Mouse (Mus musculus) adrenal gland, adult 8-10 months (tissue): ENCODE measurements around the gene Oxa1l. TPM values are rescaled to one million over a fixed set of nuclear protein-coding genes. Genes with fewer than 3 reads are reported as not detected.
"Not testable (repeated sequence)": the region's sequence is repeated elsewhere in the genome, so short reads cannot be mapped to it uniquely, and the experiment has no call there.

Experiments used
- DNase-seq: peaks from one replicate; pipeline ENCODE4 v3.0.0; 2022
- total RNA-seq, 4 experiments: library from RNA; stranded (reverse); gene quantifications; 2 replicates each; pipeline ENCODE4 v1.2.4; 2022

Oxa1l gene
- total RNA-seq: 100 to 1,000 TPM in 1 of 4 experiments, 10 to 100 TPM in 3; 88.8 to 106 (median 90.6) TPM

GRCm38 (mm10) chr14:54360577-54361340 is at the start of gene Oxa1l:
Gene Oxa1l, plus strand, starts transcription at chr14:54360834.
- peak; percentile 92 for DNase-seq

- no peak for DNase-seq
These were observed 48.9 kb upstream of the Oxa1l start for GRCm38 (mm10) chr14:54311763-54312162.

GRCm38 (mm10) chr14:54321556-54322376 is 38.9 kb upstream of the Oxa1l start:
- peak; percentile 24 for DNase-seq

GRCm38 (mm10) chr14:54324486-54324885 is 36.1 kb upstream of the Oxa1l start:
- no peak for DNase-seq

- DNase-seq: no peak
These were observed 32.1 kb upstream of the Oxa1l start for GRCm38 (mm10) chr14:54328548-54328947.

- DNase-seq: no peak
These were observed 31.4 kb upstream of the Oxa1l start for GRCm38 (mm10) chr14:54329201-54329600.

- DNase-seq: no peak
These were observed 29.5 kb upstream of the Oxa1l start for GRCm38 (mm10) chr14:54331178-54331577.

GRCm38 (mm10) chr14:54332176-54333074 is 28.2 kb upstream of the Oxa1l start:
- no peak for DNase-seq

GRCm38 (mm10) chr14:54333452-54334189 is 27.0 kb upstream of the Oxa1l start:
- DNase-seq: peak; percentile 81

GRCm38 (mm10) chr14:54340836-54341235 is 19.8 kb upstream of the Oxa1l start:
- no peak for DNase-seq

- not testable (repeated sequence) for DNase-seq
These were observed 18.8 kb upstream of the Oxa1l start for GRCm38 (mm10) chr14:54341807-54342206.

- DNase-seq: not testable (repeated sequence)
These were observed 9.7 kb upstream of the Oxa1l start for GRCm38 (mm10) chr14:54350773-54351541.

GRCm38 (mm10) chr14:54352314-54352713 is 8.3 kb upstream of the Oxa1l start:
- DNase-seq: no peak

GRCm38 (mm10) chr14:54354406-54354805 is 6.2 kb upstream of the Oxa1l start:
- no peak for DNase-seq

GRCm38 (mm10) chr14:54363156-54363555 is 2.5 kb downstream of the Oxa1l start:
- no peak for DNase-seq

GRCm38 (mm10) chr14:54365026-54365645 is 4.5 kb downstream of the Oxa1l start:
- no peak for DNase-seq

- DNase-seq: no peak
These were observed 5.9 kb downstream of the Oxa1l start for GRCm38 (mm10) chr14:54366581-54366980.

GRCm38 (mm10) chr14:54367429-54368060 is 6.9 kb downstream of the Oxa1l start:
- DNase-seq: peak; percentile 29

GRCm38 (mm10) chr14:54369372-54369771 is 8.7 kb downstream of the Oxa1l start:
- no peak for DNase-seq

GRCm38 (mm10) chr14:54370595-54370994 is 10.0 kb downstream of the Oxa1l start:
- DNase-seq: no peak
